Mouse (Mus musculus): ENCODE data around the gene Ubxn7.

- TF ChIP-seq TCF12 (IDR thresholded peaks at IDR 0.05; ENCODE audit: insufficient read depth, poor library complexity, severe bottlenecking) (no peak), USF1 (IDR thresholded peaks at IDR 0.05; ENCODE audit: low read depth) (no peak), E2F4 (IDR thresholded peaks at IDR 0.05; ENCODE audit: insufficient read depth) (no peak), POLR2A (IDR thresholded peaks at IDR 0.05; ENCODE audit: insufficient read length, low read depth) (no peak), TCF3 (IDR thresholded peaks at IDR 0.05; ENCODE audit: insufficient read length, low read depth) (no peak), CEBPB (IDR thresholded peaks at IDR 0.05; ENCODE audit: insufficient read depth, poor library complexity, severe bottlenecking) (no peak)
These were observed 4.9 kb downstream of the Ubxn7 start for GRCm38 (mm10) chr16:32337001-32337400.
